Mouse (Mus musculus) liver, postnatal 0 days (tissue): ENCODE data around the gene C1qtnf9.

Source experiments
- CTCF ChIP-seq: sonication (generic); IDR thresholded peaks from 2 replicates; pipeline ENCODE4 v1.5.1; 2016; ENCODE audit warnings: antibody characterized with exemption, low read depth
- EP300 ChIP-seq: IDR thresholded peaks from 2 replicates; pipeline ENCODE4 v1.6.1; 2016; ENCODE audit warnings: antibody characterized with exemption, low read depth, mild to moderate bottlenecking

DNA sequence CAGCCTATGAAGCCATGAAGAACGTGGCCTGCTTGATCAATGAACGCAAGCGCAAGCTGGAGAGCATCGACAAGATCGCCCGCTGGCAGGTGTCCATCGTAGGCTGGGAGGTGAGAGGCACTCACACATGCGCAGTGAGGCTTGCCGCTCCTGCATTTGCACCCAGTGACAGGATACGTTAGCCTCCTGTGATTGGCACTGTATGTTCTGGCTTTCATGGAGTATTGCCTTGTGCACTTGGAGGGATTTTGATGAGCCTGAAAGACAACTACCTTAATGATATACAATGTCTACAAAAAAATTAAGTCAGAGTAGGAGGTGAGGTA is 14.2 kb upstream of the C1qtnf9 start:
- no peak for TF ChIP-seq CTCF
- TF ChIP-seq EP300 = no peak
